ENCODE assay signal across 8 mouse cellular contexts in genomic region chr3:65174564-65174963, GRCm38 (mm10).
A peak's percentile ranks its signal among the peaks of the same experiment; 100 is the strongest.
DNase-seq lines count a peak whose midpoint lies in the region; ATAC-seq lines count a peak whose summit lies in the region.

No protein-coding gene starts in this region.

- no peaks in the 10 kb centered on the region for H3K36me3 ChIP-seq in intestine, embryonic 15.5 days

- H3K4me1 ChIP-seq in intestine, embryonic 15.5 days (replicated peaks): no peaks in the 10 kb centered on the region

- intact Hi-C loops in left cerebral cortex, postnatal 4 days (cut with DNase I): no loop called here

- DNase-seq in heart, adult 18-20 months: peak; percentile 13 to 27
- DNase-seq in heart, adult 8-10 months (ENCODE audit: low spot score): no peak
- DNase-seq in brain, adult 2 months (ENCODE audit: low read depth, low spot score): peak; percentile 93
- peak; percentile 61 to 72 for DNase-seq in cerebellum, postnatal 25 days
- peak; percentile 43 for DNase-seq in left cerebral cortex, postnatal 4 days
- DNase-seq in spleen, adult 18-20 months: no peak
- no peak for DNase-seq in MN1 (ENCODE audit: low spot score)

- no peak for ATAC-seq in intestine, embryonic 15.5 days

- no peak overlapping the region for H3K27ac ChIP-seq in intestine, embryonic 15.5 days

- no peak overlapping the region for H3K4me2 ChIP-seq in intestine, embryonic 15.5 days (replicated peaks)

- 86% methylated on average over 12 of the region's 12 CpGs for WGBS in intestine, embryonic 15.5 days

- H3K9ac ChIP-seq in intestine, embryonic 15.5 days: no peak overlapping the region

- H3K27me3 ChIP-seq in intestine, embryonic 15.5 days (replicated peaks): no peaks in the 10 kb centered on the region

- no peaks in the 10 kb centered on the region for H3K9me3 ChIP-seq in intestine, embryonic 15.5 days

- H3K4me3 ChIP-seq in intestine, embryonic 15.5 days (replicated peaks): no peak overlapping the region

Comparison
In these comparisons a context has a peak if more than half of its experiments do, and no peak if none do; other contexts are left out.
1. DNase-seq: peak in heart, adult 18-20 months (2 of 2), brain, adult 2 months (single experiment), cerebellum, postnatal 25 days (2 of 2) and left cerebral cortex, postnatal 4 days (single experiment); none in heart, adult 8-10 months (single experiment), spleen, adult 18-20 months (0 of 2) and MN1 (single experiment).